Mouse (Mus musculus) regulatory T cell (primary cell): ENCODE measurements around the gene Sypl.

ENCODE experiments used
- in situ Hi-C: fragments of 300-600 bp; cut with MboI, MseI; formaldehyde crosslinking; loops from one replicate; pipeline ENCODE4 v1.15.1; 2025; ENCODE audit warnings: high pct_unique_total_duplicates

Sypl gene

GRCm38 (mm10) chr12:32941141-32941540 is 12.6 kb upstream of the Sypl start:
- in situ Hi-C loops: no loop called here

- in situ Hi-C loops: no loop called here
Observed at GRCm38 (mm10) chr12:32943347-32943746, 10.3 kb upstream of the Sypl start.

DNA sequence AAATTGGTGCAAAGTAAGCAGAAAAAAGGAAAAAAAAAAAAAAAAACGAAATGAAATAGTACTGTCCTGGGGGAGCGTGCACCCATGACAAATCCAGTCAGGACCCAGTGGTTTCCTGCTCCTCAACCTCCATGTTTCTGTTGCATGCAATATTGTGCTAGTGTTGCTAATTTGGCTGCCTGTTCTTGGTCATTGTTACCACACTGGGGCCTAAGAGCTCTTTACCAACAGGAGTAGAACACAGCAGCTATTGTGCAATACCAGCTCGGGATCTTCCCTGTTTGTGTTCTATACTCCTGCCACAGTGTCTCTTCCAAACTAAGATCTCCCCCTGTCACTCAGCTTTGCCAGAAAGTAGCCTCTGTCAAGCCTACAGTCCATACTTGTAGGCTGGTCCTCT is 9.7 kb upstream of the Sypl start:
- in situ Hi-C loops: no loop called here

GRCm38 (mm10) chr12:32944884-32945454 is 8.7 kb upstream of the Sypl start:
- in situ Hi-C loops: no loop called here

GRCm38 (mm10) chr12:32946376-32946775 is 7.3 kb upstream of the Sypl start:
- in situ Hi-C loops: no loop called here

DNA sequence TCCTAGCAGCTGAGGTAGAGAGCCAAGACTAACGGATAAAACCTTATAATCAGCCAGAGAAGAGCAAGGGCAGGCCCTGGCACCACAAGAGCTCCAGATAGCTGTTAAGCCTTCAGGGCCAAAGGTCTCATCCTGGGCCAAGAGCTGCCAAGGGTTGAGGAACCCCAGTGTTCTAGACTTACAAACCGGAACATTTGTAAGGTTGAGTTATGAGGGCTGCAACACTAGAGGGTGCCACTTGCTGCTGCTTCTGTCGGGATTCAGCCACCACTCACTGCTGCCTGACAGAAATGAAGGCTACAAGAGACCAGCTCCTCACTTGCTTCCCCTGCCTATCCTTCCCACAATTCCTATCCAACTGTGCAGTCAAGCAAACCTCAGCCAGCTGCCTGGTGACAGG is 1.3 kb upstream of the Sypl start:
- in situ Hi-C loops: loop anchor here (5.0 kb wide), 1 partner anchor 50 kb away; no protein-coding TSS in a partner anchor

DNA sequence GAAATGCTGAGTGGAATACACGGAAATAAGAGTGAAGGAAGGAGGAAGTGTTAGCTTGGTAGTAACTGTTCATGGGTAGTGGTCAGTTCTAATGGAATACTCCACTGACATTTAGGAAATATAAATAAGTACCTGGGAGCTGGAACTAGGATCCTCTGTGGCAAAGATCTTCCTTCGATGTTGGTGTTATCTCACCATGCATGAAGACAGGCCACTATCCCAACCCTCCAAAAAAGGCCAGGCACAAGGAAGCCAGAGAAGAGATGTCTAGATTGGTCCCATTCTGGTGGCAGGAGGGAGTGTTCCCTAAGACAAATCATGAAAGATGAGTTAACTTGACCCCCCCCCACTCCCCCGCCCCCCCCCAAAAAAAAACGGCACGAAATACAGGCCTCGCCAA is 625 bp upstream of the Sypl start:
- in situ Hi-C loops: loop anchor here (5.0 kb wide), 1 partner anchor 49 kb away; no protein-coding TSS in a partner anchor

GRCm38 (mm10) chr12:32954216-32955021 is 728 bp downstream of the Sypl start:
- in situ Hi-C loops: loop anchor here (5.0 kb wide), 1 partner anchor 48 kb away; no protein-coding TSS in a partner anchor

GRCm38 (mm10) chr12:32955037-32955436 is 1.3 kb downstream of the Sypl start:
- in situ Hi-C loops: no loop called here

- in situ Hi-C loops: no loop called here
Observed at GRCm38 (mm10) chr12:32957211-32957610, 3.5 kb downstream of the Sypl start.

GRCm38 (mm10) chr12:32962132-32962531 is 8.4 kb downstream of the Sypl start:
- in situ Hi-C loops: no loop called here

DNA sequence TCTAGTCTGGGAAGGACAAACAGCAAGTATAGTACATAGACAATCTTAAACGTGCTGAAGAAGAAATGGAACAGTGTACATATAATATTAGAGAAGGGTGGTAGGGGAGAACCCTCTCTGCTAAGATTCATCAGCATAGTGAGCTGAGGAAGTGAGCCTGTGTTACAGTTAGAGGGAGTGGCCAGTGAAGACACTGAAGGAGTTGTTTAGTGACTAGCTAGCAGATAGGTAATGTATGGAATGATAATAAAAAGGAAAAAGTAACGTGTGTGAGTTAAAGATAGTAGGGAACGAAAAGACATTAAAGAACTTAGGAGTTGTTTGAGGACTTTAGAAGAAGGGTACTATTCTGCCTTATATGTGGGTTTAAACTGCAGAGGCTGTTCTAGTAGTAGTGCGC is 10.2 kb downstream of the Sypl start:
- in situ Hi-C loops: no loop called here

DNA sequence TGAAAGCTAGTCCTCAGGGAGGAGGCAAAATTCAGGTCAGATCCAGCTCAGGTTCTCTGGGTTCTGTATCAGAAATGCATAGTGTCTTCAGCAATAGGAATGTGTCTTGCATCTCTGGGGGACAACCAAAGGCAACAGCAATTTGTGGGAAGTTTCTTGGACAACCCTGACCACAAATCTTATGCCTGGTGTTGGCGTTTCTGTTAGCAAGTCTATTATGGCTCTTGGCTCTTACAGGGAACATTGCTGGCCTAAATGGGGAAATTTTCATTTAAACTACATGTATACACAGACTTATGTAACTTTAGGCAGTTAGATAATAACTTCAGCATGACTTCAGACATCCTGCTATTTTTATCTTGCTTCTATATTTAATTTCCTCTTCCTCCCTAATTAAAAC is 18.6 kb downstream of the Sypl start:
- in situ Hi-C loops: no loop called here

- in situ Hi-C loops: no loop called here
Observed at GRCm38 (mm10) chr12:32974893-32975292, 21.2 kb downstream of the Sypl start.

GRCm38 (mm10) chr12:32975501-32975900 is 21.8 kb downstream of the Sypl start:
- in situ Hi-C loops: no loop called here

DNA sequence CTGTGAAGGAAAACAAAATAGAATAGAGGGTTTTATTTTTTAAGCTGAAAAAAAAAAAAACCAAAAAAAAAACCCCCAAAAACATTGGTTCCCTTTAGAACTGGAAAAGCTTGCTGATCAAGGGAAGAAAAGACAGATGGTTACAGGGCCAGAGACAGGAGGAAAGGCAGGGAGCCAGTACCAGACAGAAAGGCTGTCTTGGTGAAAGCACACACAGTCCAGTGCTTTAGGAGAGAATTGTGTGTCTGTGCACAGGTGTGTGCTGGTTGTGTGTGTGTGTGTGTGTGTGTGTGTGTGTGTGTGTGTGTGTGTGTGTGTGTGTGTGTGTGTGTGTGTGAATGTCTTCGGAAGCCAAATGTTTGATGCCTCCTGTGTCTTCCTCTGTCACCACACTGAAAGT is 28.9 kb downstream of the Sypl start:
- in situ Hi-C loops: no loop called here

GRCm38 (mm10) chr12:32983081-32983480 is 29.4 kb downstream of the Sypl start:
- in situ Hi-C loops: no loop called here

DNA sequence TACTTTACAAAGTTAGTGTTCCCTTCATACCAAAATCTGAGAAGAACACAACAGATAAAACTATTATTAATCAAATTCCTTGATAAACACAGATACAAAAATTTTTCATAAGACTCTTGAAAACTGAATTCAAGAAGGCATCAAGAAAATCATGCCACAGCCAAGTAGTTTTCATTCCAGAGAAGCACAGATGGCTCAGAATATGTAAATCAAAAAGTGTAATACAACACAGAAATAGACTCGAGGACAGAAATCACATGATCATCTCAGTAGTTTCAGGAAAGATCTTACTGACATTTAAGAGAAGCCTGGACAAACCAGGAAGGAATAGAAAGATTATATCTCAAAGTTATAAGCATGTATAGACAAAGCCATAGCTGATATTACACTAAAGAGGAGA is 32.6 kb downstream of the Sypl start:
- in situ Hi-C loops: no loop called here

DNA sequence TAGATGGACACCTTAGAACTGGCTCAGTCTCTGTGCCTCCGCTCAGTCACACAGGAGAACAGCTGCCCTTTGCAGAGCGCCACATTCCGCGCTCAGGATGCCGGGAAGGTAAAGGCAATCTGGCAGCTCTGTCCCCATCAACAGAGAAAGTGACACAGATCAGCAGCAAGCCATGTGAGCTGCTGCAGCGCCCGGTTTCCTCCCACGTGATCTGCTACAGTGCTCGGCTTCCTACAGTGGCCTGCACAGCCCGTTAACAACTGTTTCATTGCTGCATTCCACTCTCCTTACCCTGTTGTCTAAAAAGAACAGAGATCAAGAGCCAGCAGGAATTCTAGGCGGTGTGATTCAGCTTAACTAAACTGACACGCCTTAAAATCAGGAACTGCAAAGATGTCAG is 36.0 kb downstream of the Sypl start:
- in situ Hi-C loops: no loop called here

- in situ Hi-C loops: no loop called here
Observed at GRCm38 (mm10) chr12:32994081-32994480, 40.4 kb downstream of the Sypl start.

DNA sequence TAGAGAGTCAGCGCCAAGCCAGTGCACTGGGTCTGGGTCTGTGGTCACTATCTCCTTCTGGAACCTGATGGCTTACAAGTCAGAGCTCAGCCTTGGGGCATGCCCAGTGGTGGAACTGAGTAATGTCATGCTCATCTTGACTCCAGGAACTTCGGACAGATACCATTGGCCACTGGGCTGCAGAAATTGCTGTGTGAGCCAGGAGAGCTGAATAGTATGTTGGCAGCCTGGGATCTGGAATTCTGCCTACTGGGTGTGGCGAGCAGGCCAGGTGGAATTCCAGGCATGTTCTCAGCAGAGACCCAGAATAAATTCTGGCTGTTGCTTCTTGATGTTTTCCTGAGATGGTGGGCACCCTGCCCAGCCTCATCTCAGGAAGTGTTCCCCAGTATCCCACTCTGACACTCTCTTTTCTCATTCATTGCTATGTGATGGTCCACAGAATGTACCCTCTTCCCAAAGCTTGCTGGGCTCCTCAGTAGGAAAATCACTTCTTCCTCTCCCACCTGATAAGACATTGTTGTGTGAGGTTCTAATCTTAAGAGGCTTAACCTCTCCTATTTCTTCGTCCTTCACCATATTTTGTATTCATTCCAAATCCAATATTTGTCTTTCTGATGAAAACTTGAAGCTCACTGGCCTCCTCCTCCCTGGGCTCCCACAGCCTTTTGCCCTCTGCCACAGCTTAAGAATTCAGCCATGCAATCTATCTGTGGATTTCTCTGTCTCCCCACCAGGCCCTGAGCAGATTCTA is 41.6 kb downstream of the Sypl start:
- in situ Hi-C loops: no loop called here

DNA sequence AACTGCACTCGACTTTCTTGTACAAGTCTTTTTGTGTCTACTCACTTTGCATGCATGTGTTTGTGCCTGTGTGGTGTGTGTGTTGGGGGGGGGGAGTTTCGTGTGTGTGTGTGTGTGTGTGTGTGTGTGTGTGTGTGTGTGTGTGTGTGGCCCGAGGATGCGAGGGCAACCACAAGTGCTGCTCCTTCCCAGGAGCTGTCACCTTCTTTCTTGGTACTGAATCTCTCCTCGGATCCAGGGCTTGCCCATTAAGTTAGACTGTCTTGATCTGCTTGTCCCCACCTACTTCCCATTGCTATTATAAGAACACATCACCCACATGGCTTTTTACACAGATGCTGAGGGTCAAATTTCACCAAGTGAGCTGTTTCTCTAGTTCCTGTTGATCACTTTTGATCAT is 45.1 kb downstream of the Sypl start:
- in situ Hi-C loops: no loop called here
